Mouse (Mus musculus): ENCODE measurements around the gene Prex1.

DNA sequence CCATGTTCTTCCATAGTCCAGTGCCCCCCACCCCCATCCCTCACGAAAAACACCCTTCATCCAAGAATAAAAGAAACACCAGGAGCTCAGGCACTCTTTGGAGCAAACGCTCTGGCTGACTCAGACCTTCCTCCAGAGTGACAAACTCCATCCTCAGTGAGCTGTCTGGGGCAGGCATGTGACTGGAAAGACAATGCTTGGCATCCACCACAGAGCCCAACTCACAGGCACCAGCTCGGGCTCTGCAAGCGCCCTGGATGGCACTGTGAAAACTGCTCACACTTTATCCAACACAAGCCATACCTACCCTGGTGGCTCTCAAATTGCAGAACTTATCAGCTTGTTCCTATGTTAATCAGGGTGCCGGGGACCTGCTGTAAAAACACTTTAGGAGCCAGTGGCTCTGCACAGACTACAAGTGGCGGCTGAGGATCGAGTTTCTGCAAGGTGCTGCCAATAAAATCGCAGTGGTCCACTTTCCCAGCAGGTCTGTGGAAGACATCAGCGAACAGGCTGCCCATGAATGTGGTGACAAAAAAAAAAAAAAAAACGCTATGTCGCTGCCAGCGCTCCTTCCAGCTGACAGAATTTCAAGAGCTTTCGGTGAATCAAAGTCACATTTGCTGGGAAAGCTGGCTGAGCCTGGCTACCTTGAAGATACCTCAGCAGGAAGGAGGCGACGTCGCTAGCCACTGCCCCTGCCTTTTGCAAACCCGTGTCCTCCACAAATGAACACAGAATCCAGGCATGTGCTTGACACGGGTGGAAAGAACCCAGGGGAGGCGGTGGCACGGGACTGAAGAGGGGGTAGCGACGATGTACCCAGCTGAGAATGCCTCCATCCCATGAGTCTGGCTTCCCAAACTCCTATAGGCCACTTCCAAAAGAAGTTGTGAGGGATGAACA, 45.6 kb downstream of the Prex1 start:
- TF ChIP-seq CTCF (IDR thresholded peaks at IDR 0.05; ENCODE audit: low read depth), result no peak
- no peak for TF ChIP-seq EP300 (IDR thresholded peaks at IDR 0.05; ENCODE audit: low read depth)
